ENCODE assay signal across 7 mouse cellular contexts in genomic region chr7:25006171-25006570, GRCm38 (mm10). TPM values are rescaled to one million over a fixed set of nuclear protein-coding genes. Genes with fewer than 3 reads are reported as not detected.
A peak's percentile ranks its signal among the peaks of the same experiment; 100 is the strongest.
DNase-seq lines count a peak whose midpoint lies in the region; ATAC-seq and TF ChIP-seq lines count a peak whose summit lies in the region.

No protein-coding gene starts in this region.

- no peak for TF ChIP-seq POLR2A in olfactory bulb, adult 2 months (IDR thresholded peaks at IDR 0.05; ENCODE audit: insufficient read depth, low read depth, low read length)
- no peak for TF ChIP-seq POLR2A in thymus, adult 2 months (IDR thresholded peaks at IDR 0.05; ENCODE audit: control insufficient read depth, extremely low read depth, insufficient read depth, low read length, poor library complexity)

- ATAC-seq in forebrain, embryonic 13.5 days, result peak; percentile 36; the same call in 1 of the 2 replicates
- ATAC-seq in limb, embryonic 11.5 days (ENCODE audit: insufficient number of reproducible peaks, low FRiP score, low TSS enrichment, low read depth), result 0 out of 2 replicates have a peak, but pooled peaks have one; percentile 5

- WGBS in forebrain, embryonic 13.5 days, result 70% methylated on average over 3 of the region's 3 CpGs
- WGBS in limb, embryonic 11.5 days, result 74% methylated on average over 3 of the region's 3 CpGs
- WGBS in olfactory bulb, adult 2 months, result 49% methylated on average over 3 of the region's 3 CpGs
- 45% methylated on average over 3 of the region's 3 CpGs for WGBS in thymus, adult 2 months

- intact Hi-C loops in left cerebral cortex, adult 2 months (cut with DNase I), result no loop called here

- peaks cover 81% of the 10 kb centered on the region for H3K4me1 ChIP-seq in forebrain, embryonic 13.5 days
- H3K4me1 ChIP-seq in limb, embryonic 11.5 days (ENCODE audit: control insufficient read depth, insufficient read depth, low read length), result peaks cover 15% of the 10 kb centered on the region
- peaks cover 60% of the 10 kb centered on the region for H3K4me1 ChIP-seq in olfactory bulb, adult 2 months (ENCODE audit: control insufficient read depth, insufficient read depth, low read length)
- H3K4me1 ChIP-seq in thymus, adult 2 months (replicated peaks; ENCODE audit: control insufficient read depth, insufficient read depth, low read length), result peaks cover 24% of the 10 kb centered on the region

- no peak for TF ChIP-seq CTCF in left cerebral cortex, adult 2 months (IDR thresholded peaks at IDR 0.05)
- TF ChIP-seq CTCF in olfactory bulb, adult 2 months (IDR thresholded peaks at IDR 0.05; ENCODE audit: insufficient read depth, low read depth, low read length), result no peak
- TF ChIP-seq CTCF in thymus, adult 2 months (IDR thresholded peaks at IDR 0.05; ENCODE audit: borderline replicate concordance, control insufficient read depth, extremely low read depth, insufficient read depth, low read length, poor library complexity), result no peak

- H3K9ac ChIP-seq in forebrain, embryonic 13.5 days, result peak overlapping the region; percentile 89
- H3K9ac ChIP-seq in limb, embryonic 11.5 days (ENCODE audit: low read length), result no peak overlapping the region; the same call in 1 of the 2 replicates

- H3K4me2 ChIP-seq in forebrain, embryonic 13.5 days, result peak overlapping the region; percentile 91
- peak overlapping the region; percentile 63; the same call in 1 of the 2 replicates for H3K4me2 ChIP-seq in limb, embryonic 11.5 days (ENCODE audit: low read depth, severe bottlenecking)

- H3K9me3 ChIP-seq in forebrain, embryonic 13.5 days (replicated peaks), result no peaks in the 10 kb centered on the region
- no peaks in the 10 kb centered on the region for H3K9me3 ChIP-seq in limb, embryonic 11.5 days (ENCODE audit: control insufficient read depth, low read length)

- H3K36me3 ChIP-seq in forebrain, embryonic 13.5 days (ENCODE audit: poor library complexity, severe bottlenecking), result no peaks in the 10 kb centered on the region
- H3K36me3 ChIP-seq in limb, embryonic 11.5 days (ENCODE audit: control insufficient read depth, insufficient read depth, low read length), result no peaks in the 10 kb centered on the region; the same call in 1 of the 2 replicates
- no peaks in the 10 kb centered on the region for H3K36me3 ChIP-seq in thymus, adult 2 months (ENCODE audit: control insufficient read depth, insufficient read depth, low read length)

- H3K4me3 ChIP-seq in left cerebral cortex, adult 2 months, result peak overlapping the region; percentile 86
- H3K4me3 ChIP-seq in forebrain, embryonic 13.5 days, result peak overlapping the region; percentile 73
- peak overlapping the region; percentile 35 for H3K4me3 ChIP-seq in limb, embryonic 11.5 days (ENCODE audit: low read depth, low read length)
- peak overlapping the region; percentile 97 for H3K4me3 ChIP-seq in olfactory bulb, adult 2 months (ENCODE audit: insufficient read depth, low read depth, low read length)
- H3K4me3 ChIP-seq in thymus, adult 2 months (ENCODE audit: control insufficient read depth, insufficient read depth, low read length), result no peak overlapping the region

- H3K27me3 ChIP-seq in forebrain, embryonic 13.5 days, result peaks cover 46% of the 10 kb centered on the region
- peaks cover 68% of the 10 kb centered on the region for H3K27me3 ChIP-seq in limb, embryonic 11.5 days (ENCODE audit: control insufficient read depth, insufficient read depth, low read length)
- H3K27me3 ChIP-seq in thymus, adult 2 months (ENCODE audit: control insufficient read depth, insufficient read depth, low read length), result peaks cover 11% of the 10 kb centered on the region; the same call in 1 of the 2 replicates

- DNase-seq in left cerebral cortex, adult 2 months (ENCODE audit: extremely low spot score in 1 of 2, low spot score in 2 of 2), result no peak
- DNase-seq in left cerebral cortex, adult 9 months (ENCODE audit: low spot score in 2 of 2), result no peak
- DNase-seq in limb, embryonic 11.5 days (ENCODE audit: low spot score), result no peak
- no peak for DNase-seq in thymus, adult 2 months
- DNase-seq in heart, adult 18-20 months, result no peak

- peak overlapping the region; percentile 97 for H3K27ac ChIP-seq in left cerebral cortex, adult 2 months
- peak overlapping the region; percentile 95 for H3K27ac ChIP-seq in forebrain, embryonic 13.5 days
- no peak overlapping the region for H3K27ac ChIP-seq in limb, embryonic 11.5 days (replicated peaks; ENCODE audit: low read depth, low read length)
- H3K27ac ChIP-seq in olfactory bulb, adult 2 months (ENCODE audit: insufficient read depth, low read depth, low read length), result peak overlapping the region; percentile 100
- H3K27ac ChIP-seq in thymus, adult 2 months (ENCODE audit: control insufficient read depth, insufficient read depth, low read length), result no peak overlapping the region

RNA-seq across cellular contexts. Expression of gene Atp1a3, which starts 0.4 kb away (rescaled TPM):
- 1,000 to 10,000 TPM; 1,970 to 2,141 TPM for total RNA-seq in left cerebral cortex, adult 2 months (2021)
- polyA plus RNA-seq in forebrain, embryonic 13.5 days (2015; fragmentation: Nextera tagmentation; extraction: Ambion mirVana), result 95.0 and 107 TPM in 2 replicates
- polyA plus RNA-seq in limb, embryonic 11.5 days (2014; fragmentation: Nextera tagmentation; extraction: Ambion mirVana), result 0.13 and 0.23 TPM in 2 replicates
- 361 and 745 TPM in 2 replicates for polyA plus RNA-seq in olfactory bulb, adult 2 months (2012; ENCODE audit: insufficient read depth, insufficient read length, low replicate concordance, missing spikeins)
- 5.6 and 7.1 TPM in 2 replicates for polyA plus RNA-seq in thymus, adult 2 months (2012; rRNA removed)
- total RNA-seq in heart, adult 18-20 months (2021), result 1 to 10 TPM in 1 of 2 experiments, under 1 TPM in 1; 0.77 to 1.4 TPM

RNA-seq across cellular contexts. Expression of gene Rabac1, which starts 33.6 kb away (rescaled TPM):
- 100 to 1,000 TPM; 287 TPM for total RNA-seq in left cerebral cortex, adult 2 months (2021)
- 128 and 138 TPM in 2 replicates for polyA plus RNA-seq in forebrain, embryonic 13.5 days (2015; fragmentation: Nextera tagmentation; extraction: Ambion mirVana)
- polyA plus RNA-seq in limb, embryonic 11.5 days (2014; fragmentation: Nextera tagmentation; extraction: Ambion mirVana), result 78.1 and 81.4 TPM in 2 replicates
- not detected in 2 replicates for polyA plus RNA-seq in olfactory bulb, adult 2 months (2012; ENCODE audit: insufficient read depth, insufficient read length, low replicate concordance, missing spikeins)
- 433 and 569 TPM in 2 replicates for polyA plus RNA-seq in thymus, adult 2 months (2012; rRNA removed)
- 100 to 1,000 TPM; 337 to 347 TPM for total RNA-seq in heart, adult 18-20 months (2021)

Comparison
In these comparisons a context has a peak if more than half of its experiments do, and no peak if none do; other contexts are left out.
1. H3K27ac ChIP-seq: peak in left cerebral cortex, adult 2 months (single experiment), forebrain, embryonic 13.5 days (single experiment) and olfactory bulb, adult 2 months (single experiment); none in limb, embryonic 11.5 days (single experiment) and thymus, adult 2 months (single experiment).
2. RNA of gene Atp1a3, which starts 0.4 kb away (polyA plus RNA-seq): 361 to 745 TPM in olfactory bulb, adult 2 months and 95.0 to 107 TPM in forebrain, embryonic 13.5 days; 5.6 to 7.1 TPM in thymus, adult 2 months and 0.13 to 0.23 TPM in limb, embryonic 11.5 days; every median in the first group is over 10 times any median in the second.